Mouse (Mus musculus): ENCODE data around the gene Ahcyl2. TPM values are rescaled to one million over a fixed set of nuclear protein-coding genes. Genes with fewer than 3 reads are reported as not detected.
A peak's percentile ranks its signal among the peaks of the same experiment; 100 is the strongest.

The Ahcyl2 gene
- total and polyA plus RNA-seq, 2 experiments from 2014 or later = 16.0 to 66.7 TPM

DNA sequence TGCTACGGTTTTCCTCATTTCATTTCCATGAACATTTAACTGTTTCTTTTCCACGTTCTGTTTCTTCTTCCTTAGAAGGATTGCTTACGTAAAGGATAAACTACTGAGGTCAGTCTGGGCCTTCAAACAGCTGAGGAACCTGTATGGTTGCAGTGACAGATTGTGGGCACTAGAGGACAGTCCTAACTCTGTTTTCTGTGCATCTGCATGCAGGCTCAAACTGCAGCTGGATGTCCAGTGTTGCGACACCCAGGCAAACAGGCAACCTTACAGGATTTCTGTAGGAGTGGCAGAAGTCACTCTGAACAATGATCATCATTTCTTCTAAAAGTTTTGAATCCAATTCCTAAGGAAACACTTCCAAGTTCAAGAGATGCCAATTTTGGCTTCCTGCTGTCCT, 5.3 kb upstream of the Ahcyl2 start:
- WGBS = 61% methylated on average over 4 of the region's 4 CpGs
- no peaks in the 10 kb centered on the region for H3K27me3 ChIP-seq (ENCODE audit: insufficient read depth, low read length)
- H3K27ac ChIP-seq (ENCODE audit: low read depth, low read length) = no peak overlapping the region
- no peaks in the 10 kb centered on the region for H3K4me1 ChIP-seq (ENCODE audit: insufficient read depth, low read length)
- no peaks in the 10 kb centered on the region for H3K9me3 ChIP-seq (ENCODE audit: low read length)
- no peak overlapping the region for H3K4me2 ChIP-seq (ENCODE audit: low read depth, low read length, poor library complexity, severe bottlenecking)
- peak; percentile 70 for TF ChIP-seq CTCF (IDR thresholded peaks at IDR 0.05)
- H3K9ac ChIP-seq (replicated peaks; ENCODE audit: low read length, poor library complexity, severe bottlenecking) = no peak overlapping the region
- DNase-seq (ENCODE audit: low spot score) (peak; percentile 39), ATAC-seq (ENCODE audit: low FRiP score) (no peak)
- H3K36me3 ChIP-seq (ENCODE audit: insufficient read depth, low read length) = no peaks in the 10 kb centered on the region
- no peak overlapping the region for H3K4me3 ChIP-seq (ENCODE audit: low read depth, low read length)

- Histone ChIP-seq H3K9ac (replicated peaks; ENCODE audit: low read length, poor library complexity, severe bottlenecking) (no peak overlapping the region), H3K27ac (ENCODE audit: low read depth, low read length) (no peak overlapping the region), H3K9me3 (ENCODE audit: low read length) (no peaks in the 10 kb centered on the region), H3K27me3 (ENCODE audit: insufficient read depth, low read length) (no peaks in the 10 kb centered on the region), H3K36me3 (ENCODE audit: insufficient read depth, low read length) (no peaks in the 10 kb centered on the region), H3K4me3 (ENCODE audit: low read depth, low read length) (no peak overlapping the region), H3K4me2 (ENCODE audit: low read depth, low read length, poor library complexity, severe bottlenecking) (no peak overlapping the region), H3K4me1 (ENCODE audit: insufficient read depth, low read length) (0 out of 2 replicates have a peak, but pooled peaks cover 3% of the 10 kb centered on the region)
- 0 out of 2 replicates have a peak, but pooled peaks have one; percentile 17 for TF ChIP-seq CTCF (IDR thresholded peaks at IDR 0.05)
- DNase-seq (ENCODE audit: low spot score) (no peak), ATAC-seq (ENCODE audit: low FRiP score) (no peak)
- WGBS = 86% methylated on average over 2 of the region's 2 CpGs
Observed at GRCm38 (mm10) chr6:29766874-29767273, 937 bp upstream of the Ahcyl2 start.

DNA sequence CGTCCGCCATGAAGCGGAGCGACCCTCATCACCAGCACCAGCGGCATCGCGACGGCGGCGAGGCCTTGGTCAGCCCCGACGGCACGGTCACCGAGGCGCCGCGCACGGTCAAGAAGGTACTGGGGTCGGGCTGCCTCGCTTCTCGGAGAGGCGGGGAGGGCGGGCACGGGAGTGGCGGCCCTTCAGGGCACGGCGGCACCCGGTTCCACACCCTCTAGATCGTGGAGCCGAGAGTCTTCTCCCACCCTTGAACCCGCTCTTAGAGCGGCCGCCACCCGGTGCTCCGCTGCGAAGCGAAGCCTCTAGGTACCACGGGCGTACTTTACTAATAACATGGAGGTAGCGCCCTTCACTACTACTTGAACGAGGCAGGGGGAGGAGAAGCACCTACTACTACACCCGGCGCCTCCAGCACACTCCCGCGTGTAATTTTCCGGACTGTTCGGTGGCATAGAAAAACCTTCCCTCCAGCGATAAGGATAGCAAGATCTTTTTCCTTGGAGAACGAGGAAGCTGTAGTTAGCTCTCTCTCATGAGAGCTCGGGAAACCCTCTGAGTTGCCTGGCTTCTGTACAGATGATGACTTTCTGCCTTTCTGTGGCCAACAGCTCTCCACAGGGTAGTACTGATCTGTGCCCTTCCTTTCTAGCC, 1.1 kb downstream of the Ahcyl2 start:
- Histone ChIP-seq H3K36me3 (ENCODE audit: insufficient read depth, low read length) (no peaks in the 10 kb centered on the region), H3K4me3 (ENCODE audit: low read depth, low read length) (peak overlapping the region; percentile 94), H3K9ac (replicated peaks; ENCODE audit: low read length, poor library complexity, severe bottlenecking) (peak overlapping the region; percentile 95), H3K27ac (ENCODE audit: low read depth, low read length) (peak overlapping the region; percentile 93), H3K4me2 (ENCODE audit: low read depth, low read length, poor library complexity, severe bottlenecking) (peak overlapping the region; percentile 64), H3K4me1 (ENCODE audit: insufficient read depth, low read length) (0 out of 2 replicates have a peak, but pooled peaks cover 3% of the 10 kb centered on the region), H3K9me3 (ENCODE audit: low read length) (no peaks in the 10 kb centered on the region), H3K27me3 (ENCODE audit: insufficient read depth, low read length) (no peaks in the 10 kb centered on the region)
- under 1% methylated on average over 41 of the region's 50 CpGs for WGBS
- DNase-seq (ENCODE audit: low spot score) (peak; percentile 55), ATAC-seq (ENCODE audit: low FRiP score) (no peak; the same call in 1 of the 2 replicates)
- no peak for TF ChIP-seq CTCF (IDR thresholded peaks at IDR 0.05)

DNA sequence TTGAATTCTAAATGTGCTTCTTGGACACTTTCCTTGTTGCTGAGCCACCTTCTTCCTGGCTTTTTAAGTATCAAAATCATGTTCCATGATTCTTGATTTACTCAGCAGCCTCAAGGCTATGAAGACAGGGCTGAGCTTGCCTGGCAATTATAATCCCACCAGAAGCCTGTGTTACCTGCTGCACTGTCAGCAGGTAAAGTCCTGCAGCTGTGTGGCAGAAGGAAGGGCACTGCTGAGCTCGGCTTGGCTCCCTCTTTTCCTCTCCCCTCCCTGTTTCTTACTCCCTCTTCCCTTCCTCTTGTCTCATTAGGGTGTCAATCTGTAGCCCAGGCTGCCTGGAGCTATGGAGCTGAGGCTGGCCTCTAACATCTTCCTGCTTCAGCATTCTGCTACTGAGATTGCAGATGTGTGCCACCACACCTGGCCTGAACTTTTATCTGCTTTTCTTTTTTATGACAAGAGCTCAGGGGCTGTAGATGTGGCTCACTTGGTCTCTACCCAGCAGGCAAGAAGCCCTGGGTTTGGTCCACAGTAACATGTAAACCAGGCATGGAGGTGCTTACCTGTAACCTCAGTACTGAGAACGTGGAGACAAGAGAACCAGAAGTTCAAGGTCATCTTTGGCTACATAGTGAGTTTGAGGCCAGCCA, 3.0 kb downstream of the Ahcyl2 start:
- H3K27ac ChIP-seq (ENCODE audit: low read depth, low read length) = no peak overlapping the region
- no peak overlapping the region for H3K4me2 ChIP-seq (ENCODE audit: low read depth, low read length, poor library complexity, severe bottlenecking)
- DNase-seq (ENCODE audit: low spot score) = no peak
- 65% methylated on average over 2 of the region's 2 CpGs for WGBS
- 0 out of 2 replicates have a peak, but pooled peaks cover 4% of the 10 kb centered on the region for H3K4me1 ChIP-seq (ENCODE audit: insufficient read depth, low read length)
- no peak overlapping the region for H3K4me3 ChIP-seq (ENCODE audit: low read depth, low read length)
- H3K9me3 ChIP-seq (ENCODE audit: low read length) = no peaks in the 10 kb centered on the region
- H3K9ac ChIP-seq (replicated peaks; ENCODE audit: low read length, poor library complexity, severe bottlenecking) = no peak overlapping the region
- no peak for ATAC-seq (ENCODE audit: low FRiP score)
- H3K36me3 ChIP-seq (ENCODE audit: insufficient read depth, low read length) = no peaks in the 10 kb centered on the region
- TF ChIP-seq CTCF (IDR thresholded peaks at IDR 0.05) = no peak
- no peaks in the 10 kb centered on the region for H3K27me3 ChIP-seq (ENCODE audit: insufficient read depth, low read length)

- Histone ChIP-seq H3K9me3 (ENCODE audit: low read length) (no peaks in the 10 kb centered on the region), H3K27ac (ENCODE audit: low read depth, low read length) (no peak overlapping the region), H3K4me3 (ENCODE audit: low read depth, low read length) (no peak overlapping the region), H3K4me1 (ENCODE audit: insufficient read depth, low read length) (0 out of 2 replicates have a peak, but pooled peaks cover 6% of the 10 kb centered on the region), H3K36me3 (ENCODE audit: insufficient read depth, low read length) (no peaks in the 10 kb centered on the region), H3K27me3 (ENCODE audit: insufficient read depth, low read length) (no peaks in the 10 kb centered on the region), H3K4me2 (ENCODE audit: low read depth, low read length, poor library complexity, severe bottlenecking) (no peak overlapping the region), H3K9ac (replicated peaks; ENCODE audit: low read length, poor library complexity, severe bottlenecking) (no peak overlapping the region)
- TF ChIP-seq CTCF (IDR thresholded peaks at IDR 0.05) = no peak
- 82% methylated on average over 3 of the region's 3 CpGs for WGBS
- ATAC-seq (ENCODE audit: low FRiP score) = no peak
- no peak for DNase-seq (ENCODE audit: low spot score)
Observed at GRCm38 (mm10) chr6:29772236-29772635, 4.4 kb downstream of the Ahcyl2 start.

DNA sequence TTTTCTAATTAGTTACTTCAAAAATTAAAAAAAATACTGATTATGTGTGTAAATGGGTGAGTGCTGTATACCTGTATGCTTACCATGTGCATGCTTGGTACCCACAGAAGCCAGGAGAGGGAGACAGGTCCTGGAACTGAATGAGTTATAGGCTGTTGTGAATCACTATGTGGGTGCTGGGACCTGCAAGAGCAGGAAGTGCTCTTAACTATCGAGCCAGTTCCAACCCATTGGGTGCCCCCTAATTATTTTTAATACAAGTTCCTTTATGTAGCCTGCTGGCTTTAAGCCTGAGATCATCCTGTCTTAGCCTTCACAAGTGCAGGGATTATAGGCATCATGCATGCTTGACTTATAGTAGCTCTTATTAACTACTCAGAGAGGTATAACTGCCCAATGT, 6.3 kb downstream of the Ahcyl2 start:
- Histone ChIP-seq H3K4me2 (ENCODE audit: low read depth, low read length, poor library complexity, severe bottlenecking) (no peak overlapping the region), H3K27ac (ENCODE audit: low read depth, low read length) (no peak overlapping the region), H3K36me3 (ENCODE audit: insufficient read depth, low read length) (no peaks in the 10 kb centered on the region), H3K9me3 (ENCODE audit: low read length) (no peaks in the 10 kb centered on the region), H3K4me3 (ENCODE audit: low read depth, low read length) (no peak overlapping the region), H3K9ac (replicated peaks; ENCODE audit: low read length, poor library complexity, severe bottlenecking) (no peak overlapping the region), H3K27me3 (ENCODE audit: insufficient read depth, low read length) (no peaks in the 10 kb centered on the region), H3K4me1 (ENCODE audit: insufficient read depth, low read length) (0 out of 2 replicates have a peak, but pooled peaks cover 6% of the 10 kb centered on the region)
- 0 out of 2 replicates have a peak, but pooled peaks have one; percentile 5 for TF ChIP-seq CTCF (IDR thresholded peaks at IDR 0.05)
- DNase-seq (ENCODE audit: low spot score) = no peak
- WGBS = 75% methylated on average over 1 of the region's 1 CpGs
- no peak for ATAC-seq (ENCODE audit: low FRiP score)
